8 mouse cellular contexts compared by ENCODE assay signal in genomic region chr9:122352025-122352392, GRCm38 (mm10). TPM values are rescaled to one million over a fixed set of nuclear protein-coding genes. Genes with fewer than 3 reads are reported as not detected.
A peak's percentile ranks its signal among the peaks of the same experiment; 100 is the strongest.
DNase-seq lines count a peak whose midpoint lies in the region; ATAC-seq and TF ChIP-seq lines count a peak whose summit lies in the region.

No protein-coding gene starts in this region.

- peak; percentile 58 for ATAC-seq in heart, embryonic 14.5 days (ENCODE audit: insufficient number of reproducible peaks, insufficient read depth, low FRiP score, low read depth)
- peak; percentile 41 for ATAC-seq in Patski
- ATAC-seq in granulocyte monocyte progenitor cell, adult 5-6 weeks (replicated peaks; ENCODE audit: poor library complexity, severe bottlenecking), result peak; percentile 1; the same call in 1 of the 2 replicates
- peak; percentile 19; the same call in 1 of the 2 replicates for ATAC-seq in megakaryocyte-erythroid progenitor cell, adult 5-6 weeks (replicated peaks; ENCODE audit: low FRiP score, low TSS enrichment, poor library complexity, severe bottlenecking)
- no peak for ATAC-seq in frontal cortex, adult (ENCODE audit: low TSS enrichment)

- no peaks in the 10 kb centered on the region for H3K9me3 ChIP-seq in heart, embryonic 14.5 days (ENCODE audit: control insufficient read depth, low read length)

- in situ Hi-C loops in Patski (cut with MboI; ENCODE audit: low pct_unique_long_range_greater_than_20kb), result no loop called here

- WGBS in heart, embryonic 14.5 days, result under 1% methylated on average over 30 of the region's 30 CpGs

- POLR2A ChIA-PET in Patski (lab: Charles Lee), result no interaction called here

- no peak for DNase-seq in heart, postnatal 10 days
- no peak for DNase-seq in Patski (ENCODE audit: low read depth, low spot score)
- no peak for DNase-seq in ovary, adult 18-20 months (ENCODE audit: low spot score)
- no peak for DNase-seq in spleen, postnatal 4 days (ENCODE audit: low spot score in 2 of 2)

- no peaks in the 10 kb centered on the region for H3K36me3 ChIP-seq in heart, embryonic 14.5 days (ENCODE audit: control insufficient read depth, insufficient read depth, low read length)

- intact Hi-C loops in heart, postnatal 10 days (cut with DNase I), result no loop called here

- H3K9ac ChIP-seq in heart, embryonic 14.5 days (ENCODE audit: low read length), result peak overlapping the region; percentile 92

- H3K4me1 ChIP-seq in heart, embryonic 14.5 days (ENCODE audit: control insufficient read depth in 2 of 2, insufficient read depth in 2 of 2, low read length in 2 of 2), result peaks cover 6 to 11% of the 10 kb centered on the region in 2 experiments; a peak in 3 of 4 replicates

- TF ChIP-seq CTCF in Patski (IDR thresholded peaks at IDR 0.05), result peak; percentile 32

- CTCF ChIA-PET in Patski (lab: Charles Lee), result interaction anchor here (1.1 to 1.9 kb wide), 2 partner anchors 12 to 67 kb away, joined by 3 to 6 read pairs; no protein-coding TSS in a partner anchor

- peak overlapping the region; percentile 43 to 81 for H3K27ac ChIP-seq in heart, embryonic 14.5 days (replicated peaks in 1 of 2; ENCODE audit: control insufficient read depth in 1 of 2, insufficient read depth in 1 of 2, low read depth in 2 of 2, low read length in 2 of 2)

- no peaks in the 10 kb centered on the region for H3K27me3 ChIP-seq in heart, embryonic 14.5 days (ENCODE audit: control insufficient read depth, insufficient read depth, low read length)
- H3K27me3 ChIP-seq in Patski, result no peaks in the 10 kb centered on the region

- H3K4me3 ChIP-seq in heart, embryonic 14.5 days (ENCODE audit: control insufficient read depth in 1 of 2, insufficient read depth in 1 of 2, low read depth in 1 of 2, low read length in 2 of 2), result peak overlapping the region; percentile 73 to 82

- peak overlapping the region; percentile 76 for H3K4me2 ChIP-seq in heart, embryonic 14.5 days (ENCODE audit: low read length)

RNA-seq across cellular contexts. Expression of gene Abhd5, which starts 0.6 kb away (rescaled TPM):
- polyA plus RNA-seq in heart, embryonic 14.5 days (2014; fragmentation: Nextera tagmentation; extraction: Ambion mirVana), result 21.6 and 23.8 TPM in 2 replicates
- total RNA-seq in heart, postnatal 10 days (2021), result 10 to 100 TPM; 53.8 to 56.8 TPM
- 33.9 TPM for polyA plus RNA-seq in Patski (2021)
- 37.3 and 42.0 TPM in 2 replicates for total RNA-seq in granulocyte monocyte progenitor cell, adult 5-6 weeks (2014; fragmentation: Nextera tagmentation)
- 38.3 and 43.1 TPM in 2 replicates for total RNA-seq in granulocyte monocyte progenitor cell, adult 5-6 weeks (2017)
- total RNA-seq in megakaryocyte-erythroid progenitor cell, adult 5-6 weeks (2014; fragmentation: Nextera tagmentation), result 23.6 and 30.9 TPM in 2 replicates
- 17.7 and 26.4 TPM in 2 replicates for total RNA-seq in megakaryocyte-erythroid progenitor cell, adult 5-6 weeks (2017)

RNA-seq across cellular contexts. Expression of gene Ano10, which starts 57.8 kb away (rescaled TPM):
- polyA plus RNA-seq in heart, embryonic 14.5 days (2014; fragmentation: Nextera tagmentation; extraction: Ambion mirVana), result 37.3 and 37.6 TPM in 2 replicates
- 10 to 100 TPM; 28.2 to 31.5 TPM for total RNA-seq in heart, postnatal 10 days (2021)
- polyA plus RNA-seq in Patski (2021), result 62.6 TPM
- 11.1 and 19.4 TPM in 2 replicates for total RNA-seq in granulocyte monocyte progenitor cell, adult 5-6 weeks (2014; fragmentation: Nextera tagmentation)
- total RNA-seq in granulocyte monocyte progenitor cell, adult 5-6 weeks (2017), result 12.9 and 16.2 TPM in 2 replicates
- total RNA-seq in megakaryocyte-erythroid progenitor cell, adult 5-6 weeks (2014; fragmentation: Nextera tagmentation), result 4.6 and 6.4 TPM in 2 replicates
- total RNA-seq in megakaryocyte-erythroid progenitor cell, adult 5-6 weeks (2017), result 0.65 and 0.70 TPM in 2 replicates
